Mouse (Mus musculus) liver, embryonic 14.5 days (tissue): Measurements from ENCODE around the gene Mien1. TPM values are rescaled to one million over a fixed set of nuclear protein-coding genes. Genes with fewer than 3 reads are reported as not detected.

Experiments used
- ATAC-seq: fragments of 200-750 bp; cut with Nextera tagmentation; 2 replicates; pipeline ENCODE4 v1.8.0; 2017; ENCODE audit warnings: moderate number of reproducible peaks, mild to moderate bottlenecking, moderate library complexity; ENCODE audit not compliant: insufficient read depth
- DNase-seq, 3 experiments: peaks; one replicate each; pipeline ENCODE4 v3.0.0-alpha.2; 2012 to 2013; ENCODE audit warnings: low read depth in 3 of 3, low spot score in 3 of 3
- H3K27ac ChIP-seq: fragments of 300-500 bp; sonication (generic); 2 replicates; pipeline ENCODE4 v1.5.1; 2014; ENCODE audit warnings: moderate library complexity, mild to moderate bottlenecking, control low read depth, inconsistent platforms
- H3K27me3 ChIP-seq: fragments of 300-500 bp; sonication (generic); 2 replicates; pipeline ENCODE4 v1.6.1; 2014; ENCODE audit warnings: mild to moderate bottlenecking, low read length, moderate library complexity; ENCODE audit not compliant: control insufficient read depth, insufficient read depth
- H3K36me3 ChIP-seq: fragments of 300-500 bp; sonication (generic); replicated peaks from 2 replicates; pipeline ENCODE4 v1.6.1; 2014; ENCODE audit warnings: low read depth; ENCODE audit not compliant: control insufficient read depth, insufficient read depth
- H3K4me1 ChIP-seq, 2 experiments: fragments of 200-500 bp in 1 of 2; fragments of 300-500 bp in 1 of 2; sonication (generic) in 1 of 2; replicated peaks; 2 replicates each; pipeline ENCODE4 v1.6.1; 2012 to 2014; ENCODE audit warnings: antibody characterized with exemption in 1 of 2, inconsistent platforms in 1 of 2, low read length in 1 of 2; ENCODE audit not compliant: control insufficient read depth in 2 of 2, insufficient read depth in 2 of 2
- H3K4me2 ChIP-seq: fragments of 300-500 bp; sonication (generic); 2 replicates; pipeline ENCODE4 v1.6.1; 2014; ENCODE audit warnings: low read depth, mild to moderate bottlenecking, control low read depth, moderate library complexity
- H3K4me3 ChIP-seq, 2 experiments: fragments of 200-500 bp in 1 of 2; fragments of 300-500 bp in 1 of 2; sonication (generic) in 1 of 2; 2 replicates each; pipeline ENCODE4 v1.5.1; 2012 to 2014; ENCODE audit warnings: low read depth in 2 of 2, low read length in 2 of 2, mild to moderate bottlenecking in 2 of 2, control low read depth in 1 of 2, inconsistent platforms in 1 of 2, moderate library complexity in 1 of 2; ENCODE audit not compliant: insufficient read depth in 1 of 2
- H3K9ac ChIP-seq: fragments of 300-500 bp; sonication (generic); replicated peaks from 2 replicates; pipeline ENCODE4 v1.6.1; 2014; ENCODE audit warnings: mild to moderate bottlenecking, control low read depth, moderate library complexity
- H3K9me3 ChIP-seq: fragments of 300-500 bp; sonication (generic); 2 replicates; pipeline ENCODE4 v1.6.1; 2016; ENCODE audit warnings: low read length, mixed read lengths; ENCODE audit not compliant: control insufficient read depth
- CTCF ChIP-seq: IDR thresholded peaks from 2 replicates; pipeline ENCODE4 v1.5.1; 2016; ENCODE audit warnings: antibody characterized with exemption, low read depth, control low read depth
- EP300 ChIP-seq: IDR thresholded peaks from 2 replicates; pipeline ENCODE4 v1.6.1; 2016; ENCODE audit warnings: antibody characterized with exemption, low read depth
- WGBS: fragments of 180-500 bp; shearing (Covaris S2); extraction: QIAGEN DNeasy Blood & Tissue Kit; methylation state at CpG from one replicate; pipeline ENCODE4 v1.1.7; 2014; ENCODE audit not compliant: insufficient replicate concordance; 5-methylcytosine and 5-hydroxymethylcytosine counted together
- polyA plus RNA-seq, 2 experiments: library from polyadenylated mRNA; depleted of rRNA in 1 of 2; stranded (reverse) in 1 of 2; unstranded in 1 of 2; fragments of >200 nt; fragmentation: Nextera tagmentation in 1 of 2; extraction: Ambion mirVana in 1 of 2; gene quantifications; 2 replicates each; pipeline versions ENCODE4 v1.2.1 to v1.2.3; 2012 to 2014

The Mien1 gene
- polyA plus RNA-seq, 2 experiments = 31.1 to 58.5 TPM

DNA sequence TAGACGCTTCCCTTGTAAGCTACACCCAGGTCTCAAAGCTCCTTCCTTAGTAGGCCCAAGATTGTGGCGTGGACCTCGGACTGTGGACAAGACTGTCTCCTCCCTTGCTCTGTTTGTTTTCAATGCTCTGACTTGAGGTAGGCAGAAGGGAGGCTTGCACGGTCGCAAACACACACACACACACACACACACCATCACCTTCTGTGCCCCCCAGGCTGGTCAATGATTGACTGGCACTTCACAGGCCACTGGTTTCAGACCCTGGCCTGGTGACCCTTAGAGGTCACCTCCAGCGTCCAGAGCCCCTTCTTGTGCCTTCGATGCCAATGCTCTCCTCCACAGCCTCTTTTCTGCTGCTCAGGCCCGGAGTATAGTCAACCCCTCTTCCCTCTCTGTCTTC, 29.9 kb downstream of the Mien1 start:
- Histone ChIP-seq H3K36me3 (no peaks in the 10 kb centered on the region), H3K27me3 (peaks cover 35% of the 10 kb centered on the region), H3K27ac (no peak overlapping the region), H3K4me2 (no peak overlapping the region), H3K4me1 (peaks cover 0 to 6% of the 10 kb centered on the region in 2 experiments; a peak in 3 of 4 replicates), H3K9ac (no peak overlapping the region), H3K9me3 (no peaks in the 10 kb centered on the region), H3K4me3 (no peak overlapping the region)
- no peak for TF ChIP-seq EP300
- no peak for ATAC-seq
- 48% methylated on average over 8 of the region's 8 CpGs for WGBS
- DNase-seq = no peak

DNA sequence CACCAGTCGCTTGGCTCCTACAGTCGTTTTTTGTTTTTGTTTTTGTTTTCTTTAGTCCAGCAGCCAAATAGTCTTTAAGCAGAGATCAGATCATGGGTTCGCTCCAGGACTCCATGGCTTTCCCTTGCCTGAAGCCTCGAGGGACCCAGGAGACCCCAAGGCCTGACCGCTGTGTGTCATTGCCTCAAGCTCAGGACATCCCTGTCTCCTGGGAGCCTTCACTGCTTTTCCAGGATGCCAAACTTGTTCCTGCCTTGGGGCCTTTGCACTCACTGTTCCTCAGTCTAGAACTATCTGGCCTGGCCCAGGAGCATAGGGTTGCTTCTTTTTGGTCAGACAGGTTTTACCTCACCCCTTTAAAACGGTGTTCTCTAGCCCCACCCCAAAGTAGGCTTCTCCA, 32.2 kb downstream of the Mien1 start:
- Histone ChIP-seq H3K4me3 (no peak overlapping the region), H3K36me3 (no peaks in the 10 kb centered on the region), H3K27me3 (peaks cover 15% of the 10 kb centered on the region), H3K4me1 (peaks cover 0 to 6% of the 10 kb centered on the region in 2 experiments; a peak in 2 of 4 replicates), H3K27ac (no peak overlapping the region), H3K4me2 (no peak overlapping the region), H3K9me3 (no peaks in the 10 kb centered on the region), H3K9ac (no peak overlapping the region)
- TF ChIP-seq CTCF = no peak
- no peak for TF ChIP-seq EP300
- ATAC-seq (no peak), DNase-seq (no peak)
- 56% methylated on average over 6 of the region's 6 CpGs for WGBS

DNA sequence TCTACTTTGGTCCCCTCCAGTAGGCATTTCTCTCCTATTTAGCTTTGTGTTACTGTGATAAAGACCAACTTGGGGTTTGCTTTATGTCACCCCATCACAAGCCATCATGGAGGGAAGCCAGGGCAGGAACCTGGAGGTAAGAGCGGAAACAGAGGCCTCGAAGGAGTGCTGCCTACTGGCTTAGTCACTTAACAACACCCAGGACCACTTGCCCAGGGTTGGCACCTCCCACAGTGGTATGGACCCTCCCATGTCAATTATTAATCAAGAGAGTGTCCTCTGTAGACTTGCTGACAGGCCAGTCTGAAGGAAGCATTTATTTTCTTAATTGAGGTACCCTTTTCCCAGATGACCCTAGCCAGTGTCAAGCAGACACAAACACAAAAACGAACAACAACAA, 38.0 kb downstream of the Mien1 start:
- WGBS = 44% methylated on average over 3 of the region's 3 CpGs

DNA sequence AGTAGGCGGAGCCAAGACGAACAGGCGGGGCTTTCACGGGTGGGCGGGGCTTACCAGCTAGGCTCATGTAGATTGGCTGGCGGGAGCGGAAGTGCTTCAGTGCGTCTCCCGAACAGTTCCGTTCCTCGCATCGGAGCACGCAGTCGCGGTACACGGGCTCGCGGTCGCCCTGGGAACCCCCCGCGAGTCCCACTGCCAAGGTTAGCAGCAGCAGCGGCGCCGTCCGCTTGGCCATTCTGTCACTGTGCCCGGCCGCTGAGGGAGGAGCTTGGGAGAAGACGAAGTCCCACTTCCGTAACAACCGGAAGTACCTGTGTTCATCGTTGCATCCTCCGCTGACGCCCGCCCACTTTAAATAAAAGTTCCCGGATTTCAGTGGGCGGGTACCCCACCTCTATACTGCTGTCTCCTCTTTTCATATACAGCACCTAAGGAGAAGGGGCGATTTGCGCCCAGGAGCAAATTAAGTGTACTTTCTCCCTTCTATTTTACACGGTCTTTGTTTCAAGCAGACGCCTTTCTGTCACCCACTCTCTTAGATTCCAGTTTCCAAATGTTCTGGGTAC, 38.5 kb downstream of the Mien1 start, which contains the start of gene Pgap3:
Pgap3 (minus strand) TSS at position 330 of the 566 bp plus-strand sequence.
- peak within 1 kb of the TSS; percentile 70 for H3K4me2 ChIP-seq
- H3K27me3 ChIP-seq = no peaks in the 10 kb centered on the region
- ATAC-seq (peak; percentile 86), DNase-seq (peak; percentile 71 to 72 (median 72))
- H3K9me3 ChIP-seq = no peaks in the 10 kb centered on the region
- peak within 1 kb of the TSS; percentile 74 to 91 for H3K4me3 ChIP-seq
- H3K27ac ChIP-seq = peak within 1 kb of the TSS; percentile 72
- WGBS = under 1% methylated on average over 39 of the region's 40 CpGs
- H3K9ac ChIP-seq = peak within 1 kb of the TSS; percentile 67
- TF ChIP-seq CTCF (no peak), EP300 (no peak)
- H3K4me1 ChIP-seq = peaks cover 8 to 15% of the 10 kb centered on the region in 2 experiments
- no peaks in the 10 kb centered on the region for H3K36me3 ChIP-seq

More for the DNA sequence above, 38.0 kb downstream of the Mien1 start:
- Histone ChIP-seq H3K4me2 (peak overlapping the region; percentile 70), H3K27ac (no peak overlapping the region), H3K4me3 (peak overlapping the region in 1 of 2 experiments; percentile 74; a peak in 2 of 4 replicates), H3K27me3 (no peaks in the 10 kb centered on the region), H3K9ac (peak overlapping the region; percentile 67), H3K4me1 (peaks cover 7 to 12% of the 10 kb centered on the region in 2 experiments), H3K36me3 (no peaks in the 10 kb centered on the region), H3K9me3 (no peaks in the 10 kb centered on the region)
- ATAC-seq (no peak), DNase-seq (no peak)
- no peak for TF ChIP-seq EP300
- TF ChIP-seq CTCF = no peak

DNA sequence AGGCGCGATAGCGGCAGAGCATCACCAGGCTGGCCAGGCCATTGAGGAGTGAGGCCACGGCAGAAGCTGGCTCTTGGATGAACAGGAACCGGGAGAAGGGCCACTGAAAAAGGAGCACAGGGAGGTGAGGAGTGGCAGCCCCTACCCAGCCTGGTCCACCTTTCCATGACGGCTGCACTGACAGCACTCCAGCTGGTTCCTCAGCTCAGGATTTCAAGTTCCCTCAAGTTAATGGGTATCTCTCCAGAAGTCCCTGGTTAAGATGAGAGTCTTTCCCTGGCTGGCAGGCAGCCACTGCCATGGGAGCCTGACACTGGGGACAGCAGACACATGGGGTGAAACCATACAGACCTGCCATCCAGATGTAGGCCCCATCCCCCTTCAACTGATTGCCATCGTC, 40.8 kb downstream of the Mien1 start:
- H3K27me3 ChIP-seq = no peaks in the 10 kb centered on the region
- no peak overlapping the region for H3K9ac ChIP-seq
- H3K9me3 ChIP-seq = no peaks in the 10 kb centered on the region
- ATAC-seq = no peak
- no peak overlapping the region for H3K27ac ChIP-seq
- H3K4me1 ChIP-seq = peaks cover 31 to 37% of the 10 kb centered on the region in 2 experiments
- H3K4me3 ChIP-seq = no peak overlapping the region
- no peak overlapping the region for H3K4me2 ChIP-seq
- TF ChIP-seq CTCF (no peak), EP300 (no peak)
- no peaks in the 10 kb centered on the region for H3K36me3 ChIP-seq
- WGBS = 76% methylated on average over 7 of the region's 7 CpGs
- no peak for DNase-seq
